ENCODE assay signal across 8 mouse cellular contexts in the genomic region with DNA sequence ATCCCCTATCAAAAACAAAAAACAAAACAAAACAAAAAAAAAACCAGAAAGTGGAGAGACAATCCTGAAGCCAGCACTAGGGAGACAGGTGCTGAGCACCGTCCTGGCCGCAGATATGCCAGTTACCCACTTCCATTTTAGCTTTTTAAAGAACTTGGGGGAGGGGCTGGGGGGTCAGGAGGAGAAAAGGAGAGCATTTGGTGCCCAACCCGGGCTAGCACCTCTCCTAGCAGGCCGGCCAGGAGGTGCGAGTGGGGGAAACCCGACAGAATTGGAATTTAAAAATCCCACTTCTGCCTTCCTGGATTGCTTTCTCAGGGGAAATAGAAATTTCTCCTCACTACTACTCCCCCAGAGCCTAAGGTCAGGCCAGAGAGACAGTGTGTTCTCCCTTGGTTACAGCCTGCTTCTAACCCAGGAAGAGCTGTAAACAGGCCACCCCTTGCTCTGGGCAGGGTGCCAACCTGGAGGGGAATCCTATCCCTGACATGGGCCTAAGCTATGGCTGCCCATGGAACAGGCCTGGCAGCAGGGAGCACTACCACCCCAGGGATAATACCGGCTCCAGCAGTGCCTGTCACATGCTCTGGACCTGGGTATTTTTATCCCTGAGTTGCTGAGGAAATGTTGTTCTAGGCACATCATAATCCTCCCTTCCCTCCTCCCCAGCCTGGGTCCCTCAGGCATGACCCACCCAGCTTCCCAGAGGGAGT. TPM values are rescaled to one million over a fixed set of nuclear protein-coding genes. Genes with fewer than 3 reads are reported as not detected.
DNase-seq lines count a peak whose midpoint lies in the region; ATAC-seq and TF ChIP-seq lines count a peak whose summit lies in the region.

No protein-coding gene starts in this region.

- peak overlapping the region; percentile 88 for H3K4me2 ChIP-seq in liver, postnatal 0 days (ENCODE audit: low read depth, low read length)

- no peak for TF ChIP-seq EP300 in liver, postnatal 0 days (IDR thresholded peaks at IDR 0.05; ENCODE audit: low read depth)

- peaks cover 55% of the 10 kb centered on the region for H3K4me1 ChIP-seq in liver, postnatal 0 days (ENCODE audit: insufficient read depth)

- no peaks in the 10 kb centered on the region for H3K9me3 ChIP-seq in liver, postnatal 0 days (ENCODE audit: low read length)

- ATAC-seq in liver, postnatal 0 days: no peak

- H3K9ac ChIP-seq in liver, postnatal 0 days (replicated peaks): peak overlapping the region; percentile 1; the same call in 1 of the 2 replicates

- 56% methylated on average over 7 of the region's 7 CpGs for WGBS in liver, postnatal 0 days (ENCODE audit: insufficient replicate concordance)

- H3K27ac ChIP-seq in liver, postnatal 0 days (ENCODE audit: low read depth): peak overlapping the region; percentile 66

- TF ChIP-seq CTCF in liver, postnatal 0 days (IDR thresholded peaks at IDR 0.05; ENCODE audit: low read depth): no peak

- DNase-seq in right cerebral cortex, adult 18-20 months: peak; percentile 58
- DNase-seq in right cerebral cortex, adult 2 months (ENCODE audit: low spot score in 2 of 2): no peak
- peak; percentile 80 to 83 for DNase-seq in cerebellum, postnatal 25 days
- DNase-seq in heart, adult 8-10 months (ENCODE audit: low spot score): peak; percentile 82
- DNase-seq in kidney, adult 18-20 months: peak; percentile 57
- peak; percentile 76 for DNase-seq in liver, postnatal 0 days
- DNase-seq in retina, postnatal 1 day: peak; percentile 87
- DNase-seq in thymus, postnatal 0 days (ENCODE audit: low spot score): no peak

- peak overlapping the region; percentile 53 for H3K4me3 ChIP-seq in liver, postnatal 0 days (ENCODE audit: low read depth, low read length)

- no peaks in the 10 kb centered on the region for H3K27me3 ChIP-seq in liver, postnatal 0 days (ENCODE audit: insufficient read depth, low read length)

- H3K36me3 ChIP-seq in liver, postnatal 0 days (replicated peaks; ENCODE audit: insufficient read depth, low read length): peaks cover 28% of the 10 kb centered on the region

RNA-seq across cellular contexts. Expression of gene Nfe2l1, which starts 4.8 kb away (rescaled TPM):
- 100 to 1,000 TPM; 462 to 530 (median 477) TPM for total RNA-seq in heart, adult 8-10 months (2022)
- 17.6 and 22.1 TPM in 2 replicates for polyA plus RNA-seq in liver, postnatal 0 days (2015; fragmentation: Nextera tagmentation; extraction: Ambion mirVana)
- 34.9 and 40.6 TPM in 2 replicates for polyA plus RNA-seq in thymus, postnatal 0 days (2015; fragmentation: Nextera tagmentation; extraction: Ambion mirVana)

RNA-seq across cellular contexts. Expression of gene Copz2, which starts 24.7 kb away (rescaled TPM):
- 10 to 100 TPM; 36.0 to 43.5 (median 41.1) TPM for total RNA-seq in heart, adult 8-10 months (2022)
- 51.0 and 55.5 TPM in 2 replicates for polyA plus RNA-seq in liver, postnatal 0 days (2015; fragmentation: Nextera tagmentation; extraction: Ambion mirVana)
- 55.8 and 60.7 TPM in 2 replicates for polyA plus RNA-seq in thymus, postnatal 0 days (2015; fragmentation: Nextera tagmentation; extraction: Ambion mirVana)

RNA-seq across cellular contexts. Expression of gene Cbx1, which starts 36.0 kb away (rescaled TPM):
- 10 to 100 TPM; 30.9 to 33.4 (median 32.4) TPM for total RNA-seq in heart, adult 8-10 months (2022)
- polyA plus RNA-seq in liver, postnatal 0 days (2015; fragmentation: Nextera tagmentation; extraction: Ambion mirVana): 20.7 and 24.9 TPM in 2 replicates
- polyA plus RNA-seq in thymus, postnatal 0 days (2015; fragmentation: Nextera tagmentation; extraction: Ambion mirVana): 129 and 132 TPM in 2 replicates

RNA-seq across cellular contexts. Expression of gene Snx11, which starts 47.6 kb away (rescaled TPM):
- total RNA-seq in heart, adult 8-10 months (2022): 10 to 100 TPM; 11.6 to 14.5 (median 12.9) TPM
- polyA plus RNA-seq in liver, postnatal 0 days (2015; fragmentation: Nextera tagmentation; extraction: Ambion mirVana): 7.0 and 7.5 TPM in 2 replicates
- 16.0 and 18.6 TPM in 2 replicates for polyA plus RNA-seq in thymus, postnatal 0 days (2015; fragmentation: Nextera tagmentation; extraction: Ambion mirVana)

Comparison
In these comparisons a context has a peak if more than half of its experiments do, and no peak if none do; other contexts are left out.
1. DNase-seq: peak in right cerebral cortex, adult 18-20 months (single experiment), cerebellum, postnatal 25 days (2 of 2), heart, adult 8-10 months (single experiment), kidney, adult 18-20 months (single experiment), liver, postnatal 0 days (single experiment) and retina, postnatal 1 day (single experiment); none in right cerebral cortex, adult 2 months (0 of 2) and thymus, postnatal 0 days (single experiment).